Mouse (Mus musculus) urinary bladder, postnatal 36 days (tissue): ENCODE measurements around the gene Cnst.

Experiments
- DNase-seq, 2 experiments: peaks; one replicate each; pipeline ENCODE4 v3.0.0; 2022; ENCODE audit warnings: low spot score in 2 of 2, mixed read lengths in 1 of 2

Gene Cnst

GRCm38 (mm10) chr1:179592143-179592542 is 46.0 kb downstream of the Cnst start:
- DNase-seq: no peak

GRCm38 (mm10) chr1:179592972-179593371 is 46.8 kb downstream of the Cnst start:
- no peak for DNase-seq

- no peak for DNase-seq
Observed at GRCm38 (mm10) chr1:179598386-179598785, 52.2 kb downstream of the Cnst start.

GRCm38 (mm10) chr1:179604526-179604925 is 58.4 kb downstream of the Cnst start:
- no peak for DNase-seq

- no peak for DNase-seq
Observed at GRCm38 (mm10) chr1:179606004-179606723, 60.0 kb downstream of the Cnst start.

GRCm38 (mm10) chr1:179608521-179608920 is 62.4 kb downstream of the Cnst start:
- peak in 1 of 2 experiments; percentile 17 for DNase-seq

GRCm38 (mm10) chr1:179609724-179610505 is 63.7 kb downstream of the Cnst start:
- DNase-seq: no peak

- no peak for DNase-seq
Observed at GRCm38 (mm10) chr1:179611182-179611581, 65.0 kb downstream of the Cnst start.

- DNase-seq: no peak
Observed at GRCm38 (mm10) chr1:179612418-179612817, 66.2 kb downstream of the Cnst start.

GRCm38 (mm10) chr1:179612986-179613505 is 66.9 kb downstream of the Cnst start:
- DNase-seq: no peak

- DNase-seq: no peak
Observed at GRCm38 (mm10) chr1:179617426-179617825, 71.3 kb downstream of the Cnst start.

GRCm38 (mm10) chr1:179622665-179623064 is 76.5 kb downstream of the Cnst start:
- DNase-seq: no peak

- DNase-seq: no peak
Observed at GRCm38 (mm10) chr1:179623657-179624056, 77.5 kb downstream of the Cnst start.

GRCm38 (mm10) chr1:179624354-179624753 is 78.2 kb downstream of the Cnst start:
- DNase-seq: peak; percentile 25 to 36

- DNase-seq: no peak
Observed at GRCm38 (mm10) chr1:179627855-179628254, 81.7 kb downstream of the Cnst start.

- DNase-seq: no peak
Observed at GRCm38 (mm10) chr1:179628438-179629106, 82.4 kb downstream of the Cnst start.

- no peak for DNase-seq
Observed at GRCm38 (mm10) chr1:179629276-179629675, 83.1 kb downstream of the Cnst start.

GRCm38 (mm10) chr1:179632746-179633413 is 86.7 kb downstream of the Cnst start:
- no peak for DNase-seq

GRCm38 (mm10) chr1:179633414-179633752 is 87.2 kb downstream of the Cnst start:
- no peak for DNase-seq

GRCm38 (mm10) chr1:179634159-179634558 is 88.0 kb downstream of the Cnst start:
- DNase-seq: no peak

- DNase-seq: no peak
Observed at GRCm38 (mm10) chr1:179642726-179643125, 96.6 kb downstream of the Cnst start.

GRCm38 (mm10) chr1:179644151-179644550 is 98.0 kb downstream of the Cnst start:
- DNase-seq: no peak
